Mouse (Mus musculus) heart, postnatal 0 days (tissue): ENCODE measurements at regions not wholly inside any gene's neighbourhood (a gene's known extent, or its start where the extent isn't known, plus 50 kb on each side); places are given as distances from the start of the nearest gene placed in this dataset.

Experiments
- CTCF ChIP-seq: IDR thresholded peaks from 2 replicates; pipeline ENCODE4 v1.5.1; 2016; ENCODE audit warnings: antibody characterized with exemption, control low read depth, low read depth
- EP300 ChIP-seq: IDR thresholded peaks from 2 replicates; pipeline ENCODE4 v1.6.1; 2016; ENCODE audit warnings: antibody characterized with exemption, low read depth

DNA sequence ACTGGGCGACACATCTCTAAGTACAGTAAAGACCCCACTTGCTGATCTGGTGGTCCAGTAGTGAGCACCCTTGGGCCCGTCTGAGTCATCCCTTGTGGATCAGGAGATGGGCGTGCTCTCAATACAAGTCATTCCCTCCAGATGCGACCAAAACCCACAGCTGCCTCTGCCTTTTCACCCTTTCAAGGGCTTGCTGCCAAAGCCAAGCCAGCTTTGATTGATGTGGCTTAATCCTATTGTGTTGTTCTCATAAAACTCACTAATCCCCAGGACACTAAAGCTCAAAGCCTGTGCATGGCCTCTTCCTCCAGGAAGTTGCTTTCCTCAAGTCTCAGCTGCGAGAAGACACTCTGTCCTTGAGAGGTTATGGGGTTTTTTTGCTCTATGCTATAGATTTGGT, 182.4 kb downstream of the Utp6 start:
- TF ChIP-seq EP300 = no peak
- no peak for TF ChIP-seq CTCF
